Mouse (Mus musculus): ENCODE results near the gene Mrpl4.

The Mrpl4 gene

GRCm38 (mm10) chr9:21002627-21003551 is at the start of gene Mrpl4:
Gene Mrpl4, plus strand, starts transcription at chr9:21002738.
- DNase-seq (ENCODE audit: low read depth, low spot score), result peak; percentile 82

GRCm38 (mm10) chr9:20956989-20957388 is 45.5 kb upstream of the Mrpl4 start:
- DNase-seq (ENCODE audit: low read depth, low spot score), result no peak

GRCm38 (mm10) chr9:20959430-20959938 is 43.1 kb upstream of the Mrpl4 start, which contains the start of gene Dnmt1:
Gene Dnmt1, minus strand, starts transcription at chr9:20959888.
- no peak for DNase-seq (ENCODE audit: low read depth, low spot score)

DNA sequence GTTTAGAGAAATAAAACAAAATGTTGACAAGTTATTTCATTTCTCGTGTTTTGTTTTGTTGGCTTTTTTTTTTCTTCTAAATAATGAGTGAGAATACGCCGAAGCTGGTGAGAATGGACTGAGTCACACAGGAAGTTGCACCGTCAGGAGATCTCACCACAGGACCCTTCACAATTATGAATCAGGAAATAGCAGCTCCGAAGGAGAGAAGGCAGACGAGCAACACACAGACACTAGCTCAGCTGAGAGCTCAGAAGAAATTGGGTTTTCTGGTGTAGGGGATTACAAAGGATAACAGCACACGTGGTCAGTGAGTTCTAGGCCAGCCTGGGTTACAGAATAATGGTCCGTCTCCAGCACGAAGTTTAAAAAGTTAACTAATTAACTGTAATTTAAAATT is 41.0 kb upstream of the Mrpl4 start:
- DNase-seq (ENCODE audit: low read depth, low spot score), result no peak

DNA sequence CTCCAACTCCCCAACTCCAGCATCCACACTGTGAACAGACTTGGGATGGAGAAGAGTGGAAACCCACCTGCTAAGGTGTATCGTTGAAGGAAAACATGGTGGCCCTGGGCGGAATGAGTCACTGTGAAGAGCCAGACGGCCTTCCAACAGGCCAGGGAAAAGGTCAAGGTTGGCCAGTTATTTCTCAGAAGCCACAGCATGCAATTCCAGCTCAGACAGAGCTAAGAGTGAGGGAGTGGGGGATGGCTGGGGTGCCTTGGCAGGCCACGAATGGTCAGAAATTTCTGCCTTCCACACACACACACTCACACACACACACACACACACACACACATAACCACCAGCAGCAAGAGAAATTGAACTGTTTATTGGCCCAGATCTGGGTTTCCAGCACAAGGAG is 36.9 kb upstream of the Mrpl4 start:
- DNase-seq (ENCODE audit: low read depth, low spot score), result no peak

GRCm38 (mm10) chr9:20966008-20966407 is 36.5 kb upstream of the Mrpl4 start:
- DNase-seq (ENCODE audit: low read depth, low spot score), result no peak

DNA sequence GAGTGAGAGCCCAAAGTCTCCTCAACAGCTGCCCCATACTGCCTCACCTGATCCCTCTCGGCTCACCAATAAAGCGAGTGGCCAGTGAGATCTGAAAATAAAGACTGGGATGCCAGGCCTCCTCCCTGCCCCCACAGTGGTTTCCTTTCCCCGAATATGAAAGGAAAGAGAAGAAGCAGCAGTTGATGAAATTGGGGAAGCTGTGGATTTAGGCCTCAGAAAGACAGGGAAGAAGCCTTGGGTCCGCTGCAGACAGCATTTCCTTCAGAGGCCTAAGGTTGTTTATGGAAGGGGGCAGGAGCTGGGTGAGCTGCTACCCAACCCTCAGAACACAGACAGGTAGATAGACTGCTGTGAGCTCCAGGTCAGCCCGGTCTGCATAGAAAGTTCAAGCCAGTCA is 35.8 kb upstream of the Mrpl4 start:
- no peak for DNase-seq (ENCODE audit: low read depth, low spot score)

DNA sequence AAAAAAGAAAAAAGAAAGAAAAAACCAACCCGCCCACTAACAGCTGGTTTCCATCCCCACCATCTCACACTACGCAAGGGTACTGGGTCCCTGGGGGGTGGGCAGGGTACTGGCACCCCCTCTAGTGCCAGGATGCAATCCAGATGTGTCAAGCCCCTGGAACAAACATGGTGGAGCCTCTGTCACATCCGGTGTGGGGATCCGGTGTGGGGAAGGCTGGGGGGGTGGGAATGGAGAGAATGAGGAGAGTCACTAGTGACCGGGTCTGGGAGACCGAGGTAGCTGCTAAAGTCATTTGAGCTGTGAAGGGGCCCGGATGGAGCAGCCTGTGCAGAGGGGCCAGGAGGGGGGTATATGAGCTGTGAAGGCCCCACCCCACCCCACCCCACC is 30.8 kb upstream of the Mrpl4 start:
- no peak for DNase-seq (ENCODE audit: low read depth, low spot score)

DNA sequence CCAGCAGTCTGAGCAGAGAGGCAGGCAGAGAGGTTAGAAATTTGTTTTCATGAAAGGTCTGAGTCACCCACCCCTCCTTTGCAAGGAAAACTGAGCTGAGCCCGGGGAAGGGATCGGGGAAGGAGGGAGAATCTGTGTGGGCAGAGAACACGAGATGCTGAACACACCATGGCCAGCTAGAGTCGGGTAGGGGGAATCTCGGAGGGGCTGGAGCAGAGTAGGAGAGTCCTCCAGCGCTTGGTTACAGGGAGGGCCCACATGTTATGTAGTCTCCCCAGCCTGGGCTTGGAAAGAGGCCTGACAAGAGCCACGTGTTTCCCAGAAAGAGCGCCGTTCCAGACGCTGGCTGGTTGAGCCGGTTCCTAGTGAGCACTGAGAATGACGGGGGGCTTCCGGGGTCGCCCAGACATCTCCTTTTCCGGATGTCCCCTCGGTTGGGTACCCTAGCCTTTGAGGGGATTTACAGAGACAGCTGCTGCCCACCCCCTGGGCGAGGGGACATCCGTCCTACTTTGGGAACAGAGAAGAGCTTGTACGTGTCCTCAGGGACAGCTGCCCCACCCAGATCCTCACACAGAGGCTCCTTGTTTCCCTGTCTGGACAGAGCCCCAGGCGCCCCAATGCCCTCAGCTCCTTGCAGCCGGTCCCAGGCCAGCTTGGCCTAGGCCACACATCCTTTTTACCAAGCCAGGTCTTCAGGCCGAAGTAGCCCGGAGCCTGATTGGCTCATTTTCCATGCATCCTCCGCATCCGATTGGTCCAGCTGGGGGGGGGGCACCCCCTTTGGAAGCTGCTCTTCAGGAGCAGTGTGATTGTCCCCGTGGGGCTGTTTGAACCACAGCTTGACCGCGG is 30.2 kb upstream of the Mrpl4 start:
- no peak for DNase-seq (ENCODE audit: low read depth, low spot score)

GRCm38 (mm10) chr9:20973001-20973681 is 29.4 kb upstream of the Mrpl4 start:
- no peak for DNase-seq (ENCODE audit: low read depth, low spot score)

DNA sequence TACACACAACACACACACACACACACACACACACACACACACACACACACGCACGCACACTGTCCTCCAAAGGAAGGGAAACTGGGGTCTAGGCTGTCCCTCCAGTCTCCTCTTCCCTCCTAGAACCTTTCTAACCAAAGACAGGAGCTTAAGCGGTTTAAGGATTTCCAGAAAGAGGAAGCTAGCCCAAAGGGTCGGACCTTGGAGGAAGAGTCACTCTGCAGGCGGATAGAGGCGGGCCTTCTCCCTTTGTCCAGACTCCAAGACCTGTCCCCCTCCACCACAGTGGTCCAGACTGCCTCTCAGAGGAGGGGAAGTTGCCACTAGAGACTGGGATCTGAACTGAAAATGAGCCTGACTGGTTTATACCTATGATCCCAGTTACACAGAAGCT is 28.9 kb upstream of the Mrpl4 start:
- DNase-seq (ENCODE audit: low read depth, low spot score), result no peak

GRCm38 (mm10) chr9:20975431-20976215 is 26.9 kb upstream of the Mrpl4 start:
- DNase-seq (ENCODE audit: low read depth, low spot score), result no peak

- no peak for DNase-seq (ENCODE audit: low read depth, low spot score)
Observed at GRCm38 (mm10) chr9:20976216-20976960, 26.1 kb upstream of the Mrpl4 start, which contains the start of gene S1pr2. Gene S1pr2, minus strand, starts transcription at chr9:20976781.

DNA sequence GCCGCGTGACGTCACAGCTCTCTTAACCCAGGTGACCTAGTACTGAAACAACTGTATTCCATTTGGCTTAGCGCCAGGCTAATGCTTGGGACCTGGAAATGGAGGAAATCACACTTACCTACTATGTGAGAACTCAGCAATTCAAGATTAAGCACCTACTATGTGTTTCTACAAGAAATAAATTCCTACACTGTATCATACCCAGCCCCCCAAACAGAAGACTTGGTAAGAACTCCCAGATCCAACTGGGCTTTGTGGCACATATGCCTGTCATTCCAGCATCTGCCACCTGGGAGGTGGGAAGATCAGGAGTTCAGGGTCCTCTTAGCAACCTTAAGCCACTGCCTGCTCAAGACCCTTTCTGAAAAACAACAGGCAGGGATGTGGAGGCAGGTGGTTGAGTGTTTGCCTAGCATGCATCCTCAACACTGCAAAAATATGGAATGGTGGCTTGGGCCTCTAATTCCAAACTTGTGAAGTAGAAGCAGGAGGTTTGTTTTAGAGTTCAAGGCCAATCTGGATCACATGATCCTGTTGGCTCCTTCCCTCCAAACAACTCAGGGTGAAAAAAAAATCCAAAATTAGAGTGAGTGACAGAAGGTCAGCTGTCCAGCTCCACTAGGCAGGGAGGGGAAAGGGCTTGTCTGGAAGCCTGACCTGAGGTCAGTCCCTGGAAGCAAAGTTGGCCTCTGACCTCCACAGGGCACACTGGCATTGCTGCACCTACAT is 25.4 kb upstream of the Mrpl4 start:
- no peak for DNase-seq (ENCODE audit: low read depth, low spot score)

GRCm38 (mm10) chr9:20978409-20979095 is 24.0 kb upstream of the Mrpl4 start:
- no peak for DNase-seq (ENCODE audit: low read depth, low spot score)

DNA sequence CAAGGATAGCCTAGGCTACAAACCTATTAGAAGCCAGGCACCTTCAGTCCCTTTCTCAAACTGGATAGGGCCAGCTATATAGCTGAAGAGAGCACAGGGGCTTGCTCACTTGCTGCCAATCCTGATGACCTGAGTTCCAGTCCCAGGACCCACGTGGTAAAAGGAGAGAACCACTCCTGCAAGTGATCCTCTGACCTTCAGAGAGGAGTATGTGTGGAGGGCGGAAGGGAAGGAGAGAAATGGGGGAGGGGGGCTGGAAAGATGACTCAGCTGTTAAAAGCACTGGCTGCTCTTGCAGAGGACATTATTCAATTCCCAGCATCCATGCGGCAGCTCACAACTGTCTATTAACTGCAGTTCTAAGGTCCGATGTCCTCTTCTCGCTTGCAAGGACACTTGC is 23.4 kb upstream of the Mrpl4 start:
- DNase-seq (ENCODE audit: low read depth, low spot score), result no peak

GRCm38 (mm10) chr9:20979769-20980168 is 22.8 kb upstream of the Mrpl4 start:
- DNase-seq (ENCODE audit: low read depth, low spot score), result no peak

DNA sequence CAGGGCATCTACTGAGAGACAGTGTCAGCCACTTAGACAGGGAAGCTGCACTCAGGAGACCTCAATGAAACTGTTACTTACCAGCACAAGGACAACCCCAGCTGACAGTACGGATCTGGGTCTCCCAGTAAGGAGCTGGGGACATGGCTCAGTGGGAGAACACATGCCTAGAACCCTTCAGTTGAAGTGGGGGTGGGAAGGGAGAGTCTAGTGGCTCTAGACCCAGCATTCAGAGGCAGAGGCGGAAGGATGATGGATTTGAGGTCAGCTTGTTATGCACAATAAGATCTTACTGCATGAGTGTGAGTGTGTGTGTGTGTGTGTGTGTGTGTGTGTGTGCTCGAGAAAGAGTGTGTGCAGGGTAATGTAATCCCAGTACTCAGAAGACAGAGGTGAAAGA is 20.4 kb upstream of the Mrpl4 start:
- DNase-seq (ENCODE audit: low read depth, low spot score), result no peak

DNA sequence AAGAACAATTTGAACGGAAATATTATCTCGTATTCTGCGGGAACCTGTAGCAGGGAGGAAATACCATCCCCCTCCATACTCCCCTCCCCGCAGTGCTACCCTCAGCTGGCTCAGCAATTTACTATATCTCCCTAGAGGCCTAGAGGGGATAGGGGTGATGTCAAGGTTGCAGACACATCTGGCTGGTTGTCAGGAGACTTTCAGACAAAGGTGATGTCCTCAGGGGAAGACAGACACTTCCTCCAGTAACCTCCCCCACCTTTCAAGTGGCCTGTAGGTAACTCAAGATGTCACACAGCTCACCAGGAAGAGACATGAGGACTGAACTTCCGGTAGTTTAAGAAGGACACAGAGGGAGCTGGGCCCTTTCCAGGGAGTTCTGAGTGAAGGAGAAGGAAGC is 19.4 kb upstream of the Mrpl4 start:
- DNase-seq (ENCODE audit: low read depth, low spot score), result no peak
